Mouse (Mus musculus) stomach, postnatal 0 days (tissue): ENCODE data around the gene Olfr48. TPM values are rescaled to one million over a fixed set of nuclear protein-coding genes. Genes with fewer than 3 reads are reported as not detected.

Experiments used
- ATAC-seq: fragments of 200-750 bp; cut with Nextera tagmentation; 2 replicates; pipeline ENCODE4 v1.8.0; 2017; ENCODE audit not compliant: low FRiP score, low TSS enrichment
- DNase-seq: peaks from one replicate; pipeline ENCODE4 v3.0.0-alpha.2; 2016; ENCODE audit warnings: low spot score
- H3K27ac ChIP-seq: fragments of 300-500 bp; sonication (generic); replicated peaks from 2 replicates; pipeline ENCODE4 v1.5.1; 2014; ENCODE audit warnings: mild to moderate bottlenecking, control low read depth
- H3K27me3 ChIP-seq: fragments of 300-500 bp; sonication (generic); 2 replicates; pipeline ENCODE4 v1.6.1; 2014; ENCODE audit warnings: low read length; ENCODE audit not compliant: control insufficient read depth, insufficient read depth
- H3K36me3 ChIP-seq: fragments of 300-500 bp; sonication (generic); 2 replicates; pipeline ENCODE4 v1.6.1; 2014; ENCODE audit warnings: low read length, mixed read lengths; ENCODE audit not compliant: control insufficient read depth, insufficient read depth
- H3K4me1 ChIP-seq: fragments of 300-500 bp; sonication (generic); replicated peaks from 2 replicates; pipeline ENCODE4 v1.6.1; 2014; ENCODE audit warnings: antibody characterized with exemption; ENCODE audit not compliant: control insufficient read depth, insufficient read depth
- H3K4me2 ChIP-seq: fragments of 300-500 bp; sonication (generic); replicated peaks from 2 replicates; pipeline ENCODE4 v1.6.1; 2014; ENCODE audit warnings: low read depth, mild to moderate bottlenecking, control low read depth, moderate library complexity
- H3K4me3 ChIP-seq: fragments of 300-500 bp; sonication (generic); 2 replicates; pipeline ENCODE4 v1.5.1; 2014; ENCODE audit warnings: low read depth, low read length, control low read depth
- H3K9ac ChIP-seq: fragments of 300-500 bp; sonication (generic); 2 replicates; pipeline ENCODE4 v1.6.1; 2014; ENCODE audit warnings: mild to moderate bottlenecking, low read length, control low read depth, mixed read lengths
- H3K9me3 ChIP-seq: fragments of 300-500 bp; sonication (generic); 2 replicates; pipeline ENCODE4 v1.6.1; 2016; ENCODE audit warnings: low read length; ENCODE audit not compliant: control insufficient read depth
- CTCF ChIP-seq: IDR thresholded peaks from 2 replicates; pipeline ENCODE4 v1.5.1; 2016; ENCODE audit warnings: antibody characterized with exemption, low read depth, mild to moderate bottlenecking, moderate library complexity
- EP300 ChIP-seq: optimal IDR thresholded peaks from 2 replicates; pipeline ENCODE3; 2016; ENCODE audit warnings: antibody characterized with exemption
- WGBS: fragments of 180-500 bp; shearing (Covaris S2); extraction: QIAGEN DNeasy Blood & Tissue Kit; methylation state at CpG from one replicate; pipeline ENCODE4 v1.1.7; 2014; 5-methylcytosine and 5-hydroxymethylcytosine counted together
- polyA plus RNA-seq: library from polyadenylated mRNA; unstranded; fragments of >200 nt; fragmentation: Nextera tagmentation; extraction: Ambion mirVana; gene quantifications from 2 replicates; pipeline ENCODE4 v1.2.1, GENCODE M21; 2015

The Olfr48 gene
- polyA plus RNA-seq, 1 experiment from 2014 or later, result not detected

DNA sequence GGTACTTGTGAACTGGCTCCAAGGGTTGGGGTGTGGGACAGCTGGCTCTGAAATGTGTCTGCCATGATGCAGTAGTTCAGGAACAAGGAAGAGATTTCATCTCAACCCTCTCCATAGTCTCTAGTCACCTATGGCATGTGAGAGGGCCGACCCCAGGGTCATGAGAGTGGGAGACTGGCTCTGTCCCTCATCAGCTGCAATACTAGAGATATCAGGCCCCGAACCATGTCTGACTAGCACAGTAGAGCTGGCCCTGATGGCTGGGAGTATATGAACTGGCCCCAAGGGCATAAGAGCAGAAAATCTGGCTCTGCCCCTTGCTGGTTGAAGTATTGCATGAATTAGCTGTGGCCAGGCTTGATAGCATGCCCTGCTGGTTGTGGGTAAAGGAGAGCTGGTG is 37.3 kb downstream of the Olfr48 start:
- H3K27ac ChIP-seq, result no peak overlapping the region
- WGBS, result 60% methylated on average over 2 of the region's 2 CpGs

DNA sequence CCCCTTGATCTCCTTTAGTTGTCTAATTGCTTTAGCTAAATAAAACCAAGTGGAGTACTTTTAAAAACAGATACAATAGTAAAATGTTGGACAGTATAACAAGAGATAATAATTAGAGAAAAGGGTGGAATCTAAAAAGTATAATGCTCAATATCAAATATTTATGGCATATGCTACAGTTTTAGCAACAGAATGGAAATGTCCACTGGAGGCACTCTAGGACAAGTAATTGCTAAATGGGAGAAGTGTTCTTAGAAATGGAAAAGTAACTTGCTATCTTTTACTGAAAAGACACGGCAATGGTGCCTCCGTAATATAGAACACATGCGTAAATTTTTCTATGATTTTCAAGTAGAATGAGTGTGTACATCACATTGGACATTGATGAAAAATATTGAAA is 48.4 kb downstream of the Olfr48 start:
- no peak for DNase-seq
- no peak for ATAC-seq
- TF ChIP-seq EP300 (no peak), CTCF (peak; percentile 30; the same call in 1 of the 2 replicates)
- Histone ChIP-seq H3K9me3 (no peaks in the 10 kb centered on the region), H3K36me3 (no peaks in the 10 kb centered on the region), H3K4me2 (no peak overlapping the region), H3K27ac (no peak overlapping the region), H3K4me3 (no peak overlapping the region), H3K27me3 (no peaks in the 10 kb centered on the region), H3K9ac (no peak overlapping the region), H3K4me1 (no peaks in the 10 kb centered on the region)
- WGBS, result 87% methylated on average over 3 of the region's 3 CpGs

More for the DNA sequence above, 37.3 kb downstream of the Olfr48 start:
- Histone ChIP-seq H3K4me1 (no peaks in the 10 kb centered on the region), H3K9me3 (no peaks in the 10 kb centered on the region), H3K27me3 (no peaks in the 10 kb centered on the region), H3K36me3 (no peaks in the 10 kb centered on the region), H3K4me2 (no peak overlapping the region), H3K9ac (no peak overlapping the region), H3K4me3 (no peak overlapping the region)
- TF ChIP-seq EP300 (no peak), CTCF (no peak)
- ATAC-seq, result no peak
- no peak for DNase-seq

DNA sequence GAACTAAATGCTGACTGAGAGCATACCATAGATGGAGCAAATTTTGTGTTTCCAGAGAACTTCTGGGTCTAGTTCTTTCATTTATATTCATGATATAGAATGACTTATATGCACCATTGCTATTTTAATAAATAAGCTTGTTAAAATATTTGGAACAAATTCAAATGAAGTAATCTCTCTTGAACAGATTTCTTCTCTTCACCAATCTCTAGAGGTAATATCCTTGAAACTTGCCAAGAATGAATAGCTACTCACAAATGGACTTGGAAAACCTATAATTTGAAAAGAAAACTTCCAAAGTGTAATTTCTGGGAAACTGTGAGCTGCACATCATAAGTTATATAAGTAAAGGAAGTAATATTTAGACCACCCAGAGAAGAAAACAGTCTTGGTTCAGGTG is 54.5 kb downstream of the Olfr48 start, which contains the start of gene Olfr1254:
Gene Olfr1254, minus strand, starts transcription at position 101 of the 400 bp plus-strand sequence.
- Histone ChIP-seq H3K9me3 (no peaks in the 10 kb centered on the region), H3K36me3 (no peaks in the 10 kb centered on the region), H3K27me3 (no peaks in the 10 kb centered on the region), H3K9ac (no peak within 1 kb of the TSS), H3K4me1 (no peaks in the 10 kb centered on the region), H3K4me3 (no peak within 1 kb of the TSS), H3K4me2 (no peak within 1 kb of the TSS), H3K27ac (no peak within 1 kb of the TSS)
- no peak for ATAC-seq
- TF ChIP-seq CTCF (no peak), EP300 (no peak)
- DNase-seq, result no peak

Other genes with a start within 250 kb of the Olfr48 start
- 0.01 TPM in 1 of 2 replicates, not detected in the other for gene Olfr1247, start 234.1 kb downstream of the Olfr48 start, polyA plus RNA-seq
- gene Olfr1248, start 230.0 kb downstream of the Olfr48 start, polyA plus RNA-seq, result not detected in 2 replicates
- gene Olfr1249, start 213.2 kb downstream of the Olfr48 start, polyA plus RNA-seq, result not detected in 2 replicates
- not detected in 2 replicates for gene Olfr1250, start 186.7 kb downstream of the Olfr48 start, polyA plus RNA-seq
- gene Olfr1251, start 176.3 kb downstream of the Olfr48 start, polyA plus RNA-seq, result not detected in 2 replicates
- not detected in 2 replicates for gene Olfr1252, start 123.2 kb downstream of the Olfr48 start, polyA plus RNA-seq
- not detected in 2 replicates for gene Olfr1253, start 91.1 kb downstream of the Olfr48 start, polyA plus RNA-seq
- not detected in 2 replicates for gene Olfr1254, start 54.6 kb downstream of the Olfr48 start, polyA plus RNA-seq
- not detected in 2 replicates for gene Olfr1255, start 36.2 kb downstream of the Olfr48 start, polyA plus RNA-seq
- gene Olfr1256, start 6.7 kb downstream of the Olfr48 start, polyA plus RNA-seq, result not detected in 2 replicates
- gene Olfr1257, start 30.2 kb upstream of the Olfr48 start, polyA plus RNA-seq, result not detected in 2 replicates
- not detected in 2 replicates for gene Olfr1258, start 79.1 kb upstream of the Olfr48 start, polyA plus RNA-seq
- 0.02 TPM in 1 of 2 replicates, not detected in the other for gene Olfr1259, start 100.5 kb upstream of the Olfr48 start, polyA plus RNA-seq
- not detected in 2 replicates for gene Olfr1260, start 126.1 kb upstream of the Olfr48 start, polyA plus RNA-seq
- gene Olfr1261, start 143.0 kb upstream of the Olfr48 start, polyA plus RNA-seq, result not detected in 2 replicates
- gene Olfr1262, start 151.9 kb upstream of the Olfr48 start, polyA plus RNA-seq, result 0.02 TPM in 1 of 2 replicates, not detected in the other
- gene Olfr1263, start 163.9 kb upstream of the Olfr48 start, polyA plus RNA-seq, result not detected in 2 replicates
- gene Olfr1264, start 177.4 kb upstream of the Olfr48 start, polyA plus RNA-seq, result not detected in 2 replicates
- 0.04 TPM in 1 of 2 replicates, not detected in the other for gene Olfr1265, start 187.1 kb upstream of the Olfr48 start, polyA plus RNA-seq
- gene Olfr140, start 215.4 kb upstream of the Olfr48 start, polyA plus RNA-seq, result not detected in 2 replicates